Mouse (Mus musculus): ENCODE measurements around the gene Akip1. TPM values are rescaled to one million over a fixed set of nuclear protein-coding genes. Genes with fewer than 3 reads are reported as not detected.

The Akip1 gene
- total RNA-seq, 2 experiments from 2014 or later = 4.1 to 6.3 TPM

DNA sequence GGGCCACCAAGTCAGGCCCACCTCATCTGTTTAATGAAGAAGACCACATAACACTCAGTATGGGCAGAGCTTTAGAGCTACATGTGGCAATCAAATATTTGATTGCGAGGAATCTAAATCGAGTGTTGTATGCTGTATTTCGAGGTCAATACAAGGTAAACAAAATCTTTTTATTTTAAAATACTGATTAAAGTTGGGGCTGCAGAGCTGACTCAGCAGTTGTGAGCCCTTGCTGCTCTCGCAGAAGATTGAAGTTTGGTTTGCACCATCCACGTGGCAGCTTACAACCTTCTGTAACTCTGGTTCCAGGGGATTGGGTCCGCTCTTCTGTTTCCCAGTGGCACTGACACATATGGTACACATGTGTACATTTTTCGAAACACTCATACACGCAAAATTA is 50.5 kb downstream of the Akip1 start:
- Histone ChIP-seq H3K27ac (peak overlapping the region; percentile 59), H3K4me3 (no peak overlapping the region)
- no peak for TF ChIP-seq CTCF (conservative IDR thresholded peaks at IDR 0.05)
- DNase-seq (ENCODE audit: low spot score in 2 of 2) = no peak

DNA sequence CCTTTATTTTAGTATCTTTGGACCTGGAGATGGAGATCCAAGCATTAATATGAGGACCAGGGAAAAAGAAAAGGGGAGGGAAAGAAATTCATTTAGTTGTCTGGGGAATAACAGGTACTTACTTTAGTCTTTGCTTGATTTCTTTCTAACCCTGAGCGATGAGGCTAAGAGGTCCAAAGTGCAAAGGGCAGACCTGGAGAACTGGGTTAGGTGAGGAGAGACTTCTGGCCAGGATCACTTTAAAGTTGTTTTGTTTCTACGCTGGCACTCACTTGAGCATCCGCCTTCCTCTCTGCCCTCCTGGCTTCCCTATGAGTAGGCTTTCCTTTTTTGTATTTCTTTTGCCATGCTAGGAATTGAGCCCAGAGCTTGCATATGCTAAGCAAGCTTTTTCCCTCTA is 52.8 kb downstream of the Akip1 start:
- TF ChIP-seq CTCF (conservative IDR thresholded peaks at IDR 0.05) = no peak
- H3K27ac ChIP-seq = no peak overlapping the region
- no peak overlapping the region for H3K4me3 ChIP-seq
- DNase-seq (ENCODE audit: low spot score in 2 of 2) = no peak

Other genes with a start within 250 kb of the Akip1 start
- gene Trim66, start 195.6 kb upstream of the Akip1 start, total RNA-seq (2021) = 1 to 10 TPM; 5.0 to 6.0 TPM
- 100 to 1,000 TPM; 143 to 145 TPM for gene Rpl27a, start 184.5 kb upstream of the Akip1 start, total RNA-seq (2021)
- 10 to 100 TPM; 49.0 to 53.9 TPM for gene St5, start 85 bp upstream of the Akip1 start, total RNA-seq (2021)
- under 1 TPM in 1 of 2 experiments, not detected in 1; 0.23 TPM for gene BC051019, start 20.2 kb downstream of the Akip1 start, total RNA-seq (2021)
- gene Ascl3, start 28.0 kb downstream of the Akip1 start, total RNA-seq (2021) = not detected
- 100 to 1,000 TPM; 101 to 102 TPM for gene Tmem9b, start 49.2 kb downstream of the Akip1 start, total RNA-seq (2021)
- 100 to 1,000 TPM; 229 to 234 TPM for gene Nrip3, start 78.3 kb downstream of the Akip1 start, total RNA-seq (2021)
- 1 to 10 TPM; 2.1 TPM for gene Scube2, start 162.0 kb downstream of the Akip1 start, total RNA-seq (2021)

Data from layer of hippocampus, adult 2 months (tissue).